Comparison of ENCODE assay signal across 20 mouse cellular contexts in the genomic region with DNA sequence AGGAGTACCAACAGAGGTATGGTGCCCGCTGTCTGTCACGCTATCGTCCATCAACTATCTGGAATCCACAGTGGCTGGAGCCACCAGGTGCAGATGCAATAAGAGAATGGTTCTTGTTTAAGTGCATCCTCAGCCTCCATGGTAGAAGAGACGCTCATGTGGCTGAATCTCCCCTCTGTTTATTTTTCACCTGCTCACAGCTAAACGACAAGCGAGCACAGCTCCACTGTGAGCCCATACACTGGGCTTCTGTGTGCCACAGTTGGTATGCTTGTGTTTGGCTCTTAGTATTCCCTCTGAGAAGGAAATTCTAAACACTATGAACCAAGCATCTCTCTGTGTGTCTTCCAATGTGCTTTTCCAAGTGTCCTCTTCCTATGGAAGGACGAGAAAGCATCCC.
DNase-seq lines count a peak whose midpoint lies in the region; ATAC-seq and TF ChIP-seq lines count a peak whose summit lies in the region.
"Had no signal": no experiment of that assay in that cellular context is flagged by ENCODE, and none has a peak within 500 bp of the region (broad histone marks: within the 10 kb centered on the region; RNA-seq: fewer than 3 reads in every experiment).

No protein-coding gene starts in this region.

- WGBS in forebrain, postnatal 0 days: 86% methylated on average over 7 of the region's 7 CpGs
- WGBS in forebrain, embryonic 14.5 days: 89% methylated on average over 7 of the region's 7 CpGs
- 83% methylated on average over 7 of the region's 7 CpGs for WGBS in hindbrain, postnatal 0 days
- WGBS in hindbrain, embryonic 12.5 days: 91% methylated on average over 7 of the region's 7 CpGs

- H3K27ac ChIP-seq in forebrain, postnatal 0 days (ENCODE audit: low read depth, low read length): no peak overlapping the region
- H3K27ac ChIP-seq in forebrain, embryonic 14.5 days (ENCODE audit: low read depth, low read length): no peak overlapping the region
- H3K27ac ChIP-seq in hindbrain, postnatal 0 days: 0 out of 2 replicates have a peak overlapping the region, but pooled peaks have one; percentile 36
- no peak overlapping the region for H3K27ac ChIP-seq in hindbrain, embryonic 12.5 days
- H3K27ac ChIP-seq: embryonic facial prominence, embryonic 12.5 days; embryonic facial prominence, embryonic 15.5 days; forebrain, embryonic 15.5 days; heart, adult 2 months; heart, embryonic 10.5 days; heart, embryonic 13.5 days; hindbrain, embryonic 14.5 days had no signal

- no peak overlapping the region for H3K4me2 ChIP-seq in forebrain, postnatal 0 days (ENCODE audit: low read depth)
- no peak overlapping the region for H3K4me2 ChIP-seq in forebrain, embryonic 14.5 days (ENCODE audit: low read length)
- H3K4me2 ChIP-seq in hindbrain, postnatal 0 days (ENCODE audit: low read depth, low read length): no peak overlapping the region
- no peak overlapping the region for H3K4me2 ChIP-seq in hindbrain, embryonic 12.5 days (replicated peaks)
- H3K4me2 ChIP-seq: embryonic facial prominence, embryonic 12.5 days; embryonic facial prominence, embryonic 15.5 days; forebrain, embryonic 15.5 days; heart, embryonic 13.5 days; hindbrain, embryonic 14.5 days had no signal

- DNase-seq in forebrain, postnatal 0 days: no peak
- no peak for DNase-seq in forebrain, embryonic 14.5 days (ENCODE audit: low spot score)
- peak; percentile 10 for DNase-seq in hindbrain, postnatal 0 days (ENCODE audit: low spot score)
- DNase-seq in right cerebral cortex, postnatal 10 days (ENCODE audit: low spot score in 2 of 2): peak; percentile 28 to 33
- DNase-seq in right cerebral cortex, postnatal 25 days: no peak
- DNase-seq: adrenal gland, postnatal 36 days; cerebellum, adult 18-20 months; cerebellum, adult 9-10 months; gastrocnemius, postnatal 36 days had no signal

- no peaks in the 10 kb centered on the region for H3K4me1 ChIP-seq in forebrain, postnatal 0 days (ENCODE audit: insufficient read depth)
- H3K4me1 ChIP-seq in forebrain, embryonic 14.5 days (ENCODE audit: control insufficient read depth, insufficient read depth, low read length): no peaks in the 10 kb centered on the region
- no peaks in the 10 kb centered on the region for H3K4me1 ChIP-seq in hindbrain, postnatal 0 days (ENCODE audit: insufficient read depth, low read length)
- no peaks in the 10 kb centered on the region for H3K4me1 ChIP-seq in hindbrain, embryonic 12.5 days
- H3K4me1 ChIP-seq: embryonic facial prominence, embryonic 12.5 days; embryonic facial prominence, embryonic 15.5 days; forebrain, embryonic 15.5 days; heart, embryonic 10.5 days had no signal

- no peak overlapping the region for H3K4me3 ChIP-seq in forebrain, postnatal 0 days (ENCODE audit: low read depth, low read length)
- no peak overlapping the region for H3K4me3 ChIP-seq in forebrain, embryonic 14.5 days (ENCODE audit: low read depth, low read length)
- no peak overlapping the region for H3K4me3 ChIP-seq in hindbrain, postnatal 0 days (ENCODE audit: low read length)
- H3K4me3 ChIP-seq in hindbrain, embryonic 12.5 days: no peak overlapping the region
- H3K4me3 ChIP-seq: embryonic facial prominence, embryonic 12.5 days; embryonic facial prominence, embryonic 15.5 days; forebrain, embryonic 15.5 days; heart, adult 2 months; heart, embryonic 10.5 days; heart, embryonic 13.5 days had no signal

- no peak overlapping the region for H3K9ac ChIP-seq in forebrain, postnatal 0 days
- no peak overlapping the region for H3K9ac ChIP-seq in forebrain, embryonic 14.5 days (ENCODE audit: low read length)
- no peak overlapping the region for H3K9ac ChIP-seq in hindbrain, postnatal 0 days (replicated peaks; ENCODE audit: low read length)
- no peak overlapping the region for H3K9ac ChIP-seq in hindbrain, embryonic 12.5 days
- H3K9ac ChIP-seq: embryonic facial prominence, embryonic 12.5 days; embryonic facial prominence, embryonic 15.5 days; forebrain, embryonic 15.5 days; heart, embryonic 13.5 days; hindbrain, embryonic 14.5 days had no signal

- H3K9me3 ChIP-seq in forebrain, postnatal 0 days (ENCODE audit: low read length): no peaks in the 10 kb centered on the region
- H3K9me3 ChIP-seq in forebrain, embryonic 14.5 days (replicated peaks; ENCODE audit: control insufficient read depth, low read length): no peaks in the 10 kb centered on the region
- H3K9me3 ChIP-seq in hindbrain, postnatal 0 days (ENCODE audit: low read length): no peaks in the 10 kb centered on the region
- H3K9me3 ChIP-seq in hindbrain, embryonic 12.5 days (replicated peaks): no peaks in the 10 kb centered on the region
- H3K9me3 ChIP-seq: embryonic facial prominence, embryonic 12.5 days; embryonic facial prominence, embryonic 15.5 days; forebrain, embryonic 15.5 days; heart, embryonic 10.5 days; heart, embryonic 13.5 days had no signal

- ATAC-seq in forebrain, postnatal 0 days: peak; percentile 60
- ATAC-seq in forebrain, embryonic 14.5 days: no peak
- ATAC-seq in hindbrain, postnatal 0 days: peak; percentile 70; the same call in 1 of the 2 replicates
- ATAC-seq in hindbrain, embryonic 12.5 days (ENCODE audit: low FRiP score): no peak
- ATAC-seq: forebrain, embryonic 15.5 days; inflammation-experienced regulatory T-cells, adult 6 months; intestine, embryonic 16.5 days; Patski had no signal

- H3K36me3 ChIP-seq in forebrain, postnatal 0 days (ENCODE audit: insufficient read depth): no peaks in the 10 kb centered on the region
- peaks cover 2% of the 10 kb centered on the region; the same call in 1 of the 2 replicates for H3K36me3 ChIP-seq in forebrain, embryonic 14.5 days (ENCODE audit: control insufficient read depth, insufficient read depth, low read length)
- H3K36me3 ChIP-seq in hindbrain, postnatal 0 days (ENCODE audit: insufficient read depth, low read length): no peaks in the 10 kb centered on the region
- H3K36me3 ChIP-seq in hindbrain, embryonic 12.5 days: no peaks in the 10 kb centered on the region
- H3K36me3 ChIP-seq: forebrain, embryonic 15.5 days; heart, embryonic 10.5 days; heart, embryonic 13.5 days had no signal

- H3K27me3 ChIP-seq in forebrain, postnatal 0 days (ENCODE audit: insufficient read depth, low read length): no peaks in the 10 kb centered on the region
- H3K27me3 ChIP-seq in forebrain, embryonic 14.5 days (replicated peaks; ENCODE audit: control insufficient read depth, insufficient read depth, low read length): no peaks in the 10 kb centered on the region
- no peaks in the 10 kb centered on the region for H3K27me3 ChIP-seq in hindbrain, postnatal 0 days (ENCODE audit: insufficient read depth, low read length)
- no peaks in the 10 kb centered on the region for H3K27me3 ChIP-seq in hindbrain, embryonic 12.5 days
- H3K27me3 ChIP-seq: embryonic facial prominence, embryonic 12.5 days; embryonic facial prominence, embryonic 15.5 days; forebrain, embryonic 15.5 days; heart, embryonic 13.5 days; Patski had no signal

- no peak for TF ChIP-seq CTCF in forebrain, postnatal 0 days (IDR thresholded peaks at IDR 0.05; ENCODE audit: low read depth)
- TF ChIP-seq CTCF in hindbrain, postnatal 0 days (IDR thresholded peaks at IDR 0.05; ENCODE audit: low read depth): no peak

Comparison
In these comparisons a context has a peak if more than half of its experiments do, and no peak if none do; other contexts are left out.
1. ATAC-seq: peak in forebrain, postnatal 0 days (single experiment) and hindbrain, postnatal 0 days (single experiment); none in forebrain, embryonic 14.5 days (single experiment) and hindbrain, embryonic 12.5 days (single experiment).
2. DNase-seq: peak in hindbrain, postnatal 0 days (single experiment) and right cerebral cortex, postnatal 10 days (2 of 2); none in forebrain, postnatal 0 days (single experiment), forebrain, embryonic 14.5 days (single experiment) and right cerebral cortex, postnatal 25 days (single experiment).